In genomic region chr5:122525238-122525931, GRCm38 (mm10) we compare ENCODE assay signal across 10 mouse cellular contexts. TPM values are rescaled to one million over a fixed set of nuclear protein-coding genes. Genes with fewer than 3 reads are reported as not detected.
DNase-seq lines count a peak whose midpoint lies in the region; ATAC-seq and TF ChIP-seq lines count a peak whose summit lies in the region.
"Had no signal": no experiment of that assay in that cellular context is flagged by ENCODE, and none has a peak within 500 bp of the region (broad histone marks: within the 10 kb centered on the region; RNA-seq: fewer than 3 reads in every experiment).

No protein-coding gene starts in this region.

- H3K9ac ChIP-seq in stomach, postnatal 0 days (ENCODE audit: low read length): peak overlapping the region; percentile 53
- H3K9ac ChIP-seq: liver, embryonic 14.5 days; neural tube, embryonic 12.5 days had no signal

- DNase-seq in gastrocnemius, postnatal 14 days: peak; percentile 30
- DNase-seq in gastrocnemius, postnatal 4 days (ENCODE audit: low spot score in 2 of 2): no peak
- peak; percentile 27 to 42 for DNase-seq in right cerebral cortex, adult 2 months (ENCODE audit: low spot score in 2 of 2)
- DNase-seq in right cerebral cortex, postnatal 4 days: no peak
- DNase-seq in kidney, postnatal 25 days: peak; percentile 6 to 50
- DNase-seq in stomach, postnatal 0 days (ENCODE audit: low spot score): no peak
- DNase-seq in cerebellum, postnatal 14 days: no peak

- no peak for TF ChIP-seq CTCF in stomach, postnatal 0 days (IDR thresholded peaks at IDR 0.05; ENCODE audit: low read depth)

- WGBS in stomach, postnatal 0 days: 45% methylated on average over 14 of the region's 14 CpGs

- no peak for ATAC-seq in stomach, postnatal 0 days (ENCODE audit: low FRiP score, low TSS enrichment)
- ATAC-seq in megakaryocyte progenitor cell, adult 5-6 weeks (replicated peaks; ENCODE audit: poor library complexity): no peak

- no peaks in the 10 kb centered on the region for H3K27me3 ChIP-seq in stomach, postnatal 0 days (ENCODE audit: control insufficient read depth, insufficient read depth, low read length)
- H3K27me3 ChIP-seq: neural tube, embryonic 12.5 days had no signal

- H3K4me2 ChIP-seq in stomach, postnatal 0 days (replicated peaks; ENCODE audit: low read depth): peak overlapping the region; percentile 23; the same call in 1 of the 2 replicates
- H3K4me2 ChIP-seq: neural tube, embryonic 12.5 days had no signal

- peaks cover 44% of the 10 kb centered on the region for H3K4me1 ChIP-seq in stomach, postnatal 0 days (replicated peaks; ENCODE audit: control insufficient read depth, insufficient read depth)

- TF ChIP-seq EP300 in stomach, postnatal 0 days (optimal IDR thresholded peaks at IDR 0.05): no peak

- intact Hi-C loops in gastrocnemius, postnatal 14 days (cut with DNase I; ENCODE audit: low total_unique reads): no loop called here

- H3K27ac ChIP-seq in stomach, postnatal 0 days (replicated peaks): peak overlapping the region; percentile 96
- H3K27ac ChIP-seq: liver, embryonic 14.5 days; neural tube, embryonic 12.5 days had no signal

- no peak overlapping the region for H3K4me3 ChIP-seq in stomach, postnatal 0 days (ENCODE audit: low read depth, low read length)
- H3K4me3 ChIP-seq: neural tube, embryonic 12.5 days had no signal

- no peaks in the 10 kb centered on the region for H3K36me3 ChIP-seq in stomach, postnatal 0 days (ENCODE audit: control insufficient read depth, insufficient read depth, low read length)

- H3K9me3 ChIP-seq in stomach, postnatal 0 days (ENCODE audit: control insufficient read depth, low read length): no peaks in the 10 kb centered on the region
- H3K9me3 ChIP-seq: neural tube, embryonic 12.5 days had no signal

RNA-seq across cellular contexts. Expression of gene Atp2a2, which starts 23.4 kb away (rescaled TPM):
- total RNA-seq in gastrocnemius, postnatal 14 days (2021): 100 to 1,000 TPM; 213 to 317 TPM
- total RNA-seq in gastrocnemius, postnatal 4 days (2021): 100 to 1,000 TPM; 250 to 265 TPM
- polyA plus RNA-seq in stomach, postnatal 0 days (2015; fragmentation: Nextera tagmentation; extraction: Ambion mirVana): 24.0 and 27.0 TPM in 2 replicates
- 72.8 and 78.3 TPM in 2 replicates for total RNA-seq in megakaryocyte progenitor cell, adult 5-6 weeks (2015)
- total RNA-seq in megakaryocyte progenitor cell, adult 5-6 weeks (2017): 98.4 and 99.1 TPM in 2 replicates

Comparison
In these comparisons a context has a peak if more than half of its experiments do, and no peak if none do; other contexts are left out.
1. DNase-seq: peak in gastrocnemius, postnatal 14 days (single experiment), right cerebral cortex, adult 2 months (2 of 2) and kidney, postnatal 25 days (2 of 2); none in gastrocnemius, postnatal 4 days (0 of 2), right cerebral cortex, postnatal 4 days (single experiment), stomach, postnatal 0 days (single experiment) and cerebellum, postnatal 14 days (0 of 2).